Mouse (Mus musculus) forebrain, embryonic 10.5 days (tissue): Measurements from ENCODE around the gene Esr1. TPM values are rescaled to one million over a fixed set of nuclear protein-coding genes. Genes with fewer than 3 reads are reported as not detected.

ENCODE experiments used
- DNase-seq: peaks from one replicate; pipeline ENCODE4 v3.0.0-alpha.2; 2017; ENCODE audit warnings: low spot score; ENCODE audit errors: extremely low spot score
- H3K27ac ChIP-seq: fragments of 300-500 bp; sonication (generic); 2 replicates; pipeline ENCODE4 v1.5.1; 2016; ENCODE audit warnings: mild to moderate bottlenecking
- H3K27me3 ChIP-seq: fragments of 300-500 bp; sonication (generic); 2 replicates; pipeline ENCODE4 v1.6.1; 2016; ENCODE audit warnings: mild to moderate bottlenecking; ENCODE audit not compliant: poor library complexity, severe bottlenecking
- H3K36me3 ChIP-seq: fragments of 300-500 bp; sonication (generic); replicated peaks from 2 replicates; pipeline ENCODE4 v1.6.1; 2016; ENCODE audit warnings: mild to moderate bottlenecking, moderate library complexity
- H3K4me1 ChIP-seq: fragments of 300-500 bp; sonication (generic); 2 replicates; pipeline ENCODE4 v1.6.1; 2016
- H3K4me3 ChIP-seq: fragments of 300-500 bp; sonication (generic); 2 replicates; pipeline ENCODE4 v1.5.1; 2016; ENCODE audit warnings: mild to moderate bottlenecking, moderate library complexity
- H3K9me3 ChIP-seq: fragments of 300-500 bp; sonication (generic); 2 replicates; pipeline ENCODE4 v1.6.1; 2016; ENCODE audit warnings: mild to moderate bottlenecking, moderate library complexity
- WGBS: fragments of 180-500 bp; shearing (Covaris S2); methylation state at CpG from one replicate; pipeline ENCODE4 v1.1.7; 2016; 5-methylcytosine and 5-hydroxymethylcytosine counted together
- polyA plus RNA-seq: library from polyadenylated mRNA; unstranded; fragments of >200 nt; fragmentation: Nextera tagmentation; extraction: Ambion mirVana; gene quantifications from 2 replicates; pipeline ENCODE4 v1.2.1, GENCODE M21; 2016

Gene Esr1
- polyA plus RNA-seq, 1 experiment from 2014 or later, result not detected

DNA sequence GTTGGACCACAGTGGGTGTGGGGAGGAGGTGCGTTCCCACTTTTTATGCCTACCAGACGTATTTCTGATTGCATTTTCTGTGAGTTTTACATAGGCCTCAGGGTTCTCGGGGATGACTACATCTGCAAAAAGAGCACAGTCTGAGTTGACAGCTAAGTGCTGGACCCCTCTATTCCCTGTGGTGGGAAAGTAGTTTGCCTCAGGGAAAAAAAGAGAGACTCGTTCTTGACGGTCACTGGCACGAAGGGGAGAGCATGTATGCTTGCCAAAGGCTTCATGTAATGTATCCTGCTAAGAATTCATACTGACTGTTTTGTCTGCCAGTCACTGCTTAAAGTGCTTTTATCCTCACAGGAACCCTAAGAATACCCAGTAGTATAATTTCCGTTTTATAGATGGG, 433.8 kb downstream of the Esr1 start:
- Histone ChIP-seq H3K4me1 (no peaks in the 10 kb centered on the region), H3K4me3 (no peak overlapping the region), H3K27me3 (no peaks in the 10 kb centered on the region), H3K27ac (no peak overlapping the region), H3K36me3 (no peaks in the 10 kb centered on the region), H3K9me3 (peaks cover 2% of the 10 kb centered on the region; the same call in 1 of the 2 replicates)
- no peak for DNase-seq
- 91% methylated on average over 7 of the region's 7 CpGs for WGBS

DNA sequence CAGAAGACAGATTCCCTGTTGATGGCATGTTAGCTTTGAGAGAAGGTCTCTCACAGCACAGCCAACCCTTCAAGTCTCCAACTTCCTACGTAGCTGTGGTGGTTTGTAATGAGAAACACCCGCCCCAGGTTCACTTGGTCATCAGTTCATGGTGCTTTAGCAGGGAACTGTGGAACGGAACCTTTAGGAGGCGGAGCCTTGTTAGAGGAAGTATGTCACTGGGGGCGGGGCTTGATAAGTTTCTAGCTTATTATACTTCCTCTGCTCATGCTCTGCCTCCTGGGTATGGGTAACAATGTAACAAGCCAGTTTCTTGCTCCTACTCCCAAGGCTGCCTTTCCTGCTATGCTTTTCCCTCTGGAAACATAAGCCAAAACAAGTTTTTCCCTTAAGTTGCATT, 434.3 kb downstream of the Esr1 start:
- H3K27me3 ChIP-seq, result no peaks in the 10 kb centered on the region
- no peaks in the 10 kb centered on the region for H3K9me3 ChIP-seq
- WGBS, result 92% methylated on average over 5 of the region's 5 CpGs
- H3K36me3 ChIP-seq, result no peaks in the 10 kb centered on the region
- H3K27ac ChIP-seq, result no peak overlapping the region
- no peaks in the 10 kb centered on the region for H3K4me1 ChIP-seq
- no peak overlapping the region for H3K4me3 ChIP-seq
- no peak for DNase-seq

Other genes with a start within 250 kb of the Esr1 start
- 19.7 and 21.6 TPM in 2 replicates for gene Zbtb2, start 223.5 kb upstream of the Esr1 start, polyA plus RNA-seq
- 48.5 and 50.1 TPM in 2 replicates for gene Rmnd1, start 179.2 kb upstream of the Esr1 start, polyA plus RNA-seq
- gene Armt1, start 179.1 kb upstream of the Esr1 start, polyA plus RNA-seq, result 33.5 and 34.1 TPM in 2 replicates
- gene Ccdc170, start 129.1 kb upstream of the Esr1 start, polyA plus RNA-seq, result not detected in 2 replicates